In the genomic region with DNA sequence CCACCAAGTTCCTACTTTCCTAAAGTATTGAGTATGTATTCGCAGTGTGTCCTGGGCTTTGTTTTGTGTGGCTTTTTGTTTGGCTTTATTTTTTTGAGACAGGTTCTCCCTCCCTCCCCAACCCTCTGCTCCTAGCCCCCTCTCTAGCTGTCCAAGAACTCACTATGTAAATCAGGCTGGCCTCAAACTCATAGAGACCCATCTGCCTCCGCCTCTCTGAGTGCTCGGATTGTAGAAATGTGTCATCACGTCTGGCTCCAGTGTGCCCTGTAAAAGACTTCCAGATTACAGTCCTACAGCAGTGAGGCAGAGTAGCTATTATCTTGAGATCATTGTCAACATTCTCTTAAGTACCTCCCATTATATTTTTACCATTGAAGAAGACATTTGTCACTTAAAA, we compare ENCODE assay signal across 25 mouse cellular contexts. TPM values are rescaled to one million over a fixed set of nuclear protein-coding genes. Genes with fewer than 3 reads are reported as not detected.
DNase-seq lines count a peak whose midpoint lies in the region; ATAC-seq and TF ChIP-seq lines count a peak whose summit lies in the region.
"Had no signal": no experiment of that assay in that cellular context is flagged by ENCODE, and none has a peak within 500 bp of the region (broad histone marks: within the 10 kb centered on the region; RNA-seq: fewer than 3 reads in every experiment).

No protein-coding gene starts in this region.

- H3K9me3 ChIP-seq in forebrain, postnatal 0 days (ENCODE audit: low read length), result no peaks in the 10 kb centered on the region
- no peaks in the 10 kb centered on the region for H3K9me3 ChIP-seq in forebrain, embryonic 14.5 days (replicated peaks; ENCODE audit: control insufficient read depth, low read length)
- no peaks in the 10 kb centered on the region for H3K9me3 ChIP-seq in heart, embryonic 13.5 days
- H3K9me3 ChIP-seq: embryonic facial prominence, embryonic 13.5 days; embryonic facial prominence, embryonic 15.5 days; forebrain, embryonic 10.5 days; forebrain, embryonic 12.5 days had no signal

- no peaks in the 10 kb centered on the region for H3K4me1 ChIP-seq in forebrain, postnatal 0 days (ENCODE audit: insufficient read depth)
- peaks cover under 1% of the 10 kb centered on the region; the same call in 1 of the 2 replicates for H3K4me1 ChIP-seq in forebrain, embryonic 14.5 days (ENCODE audit: control insufficient read depth, insufficient read depth, low read length)
- peaks cover 37% of the 10 kb centered on the region for H3K4me1 ChIP-seq in heart, embryonic 13.5 days
- H3K4me1 ChIP-seq: embryonic facial prominence, embryonic 13.5 days; embryonic facial prominence, embryonic 15.5 days had no signal

- no peak overlapping the region for H3K4me2 ChIP-seq in forebrain, postnatal 0 days (ENCODE audit: low read depth)
- no peak overlapping the region for H3K4me2 ChIP-seq in forebrain, embryonic 14.5 days (ENCODE audit: low read length)
- no peak overlapping the region for H3K4me2 ChIP-seq in heart, embryonic 13.5 days
- H3K4me2 ChIP-seq: embryonic facial prominence, embryonic 13.5 days; embryonic facial prominence, embryonic 15.5 days; forebrain, embryonic 12.5 days had no signal

- no peak for DNase-seq in forebrain, postnatal 0 days
- no peak for DNase-seq in forebrain, embryonic 14.5 days (ENCODE audit: low spot score)
- DNase-seq in gastrocnemius, adult 2 months, result no peak
- DNase-seq in gastrocnemius, adult 8-10 months (ENCODE audit: low spot score in 2 of 2), result no peak
- DNase-seq in heart, adult 9 months (ENCODE audit: low spot score in 2 of 2), result no peak
- peak; percentile 7 for DNase-seq in brain, adult 2 months (ENCODE audit: low read depth, low spot score)
- DNase-seq in urinary bladder, postnatal 36 days (ENCODE audit: low spot score in 2 of 2), result no peak
- DNase-seq: adrenal gland, adult 8-10 months; adrenal gland, postnatal 14 days; adrenal gland, postnatal 36 days; cerebellum, adult 11 months; cerebellum, adult 18-20 months; cerebellum, adult 8-10 months; cerebellum, adult 9-11 months; cerebellum, postnatal 14 days; cerebellum, postnatal 36 days; embryo, embryonic 11 days had no signal

- no peak overlapping the region for H3K9ac ChIP-seq in forebrain, postnatal 0 days
- no peak overlapping the region for H3K9ac ChIP-seq in forebrain, embryonic 14.5 days (ENCODE audit: low read length)
- no peak overlapping the region for H3K9ac ChIP-seq in heart, embryonic 13.5 days
- H3K9ac ChIP-seq: embryonic facial prominence, embryonic 13.5 days; embryonic facial prominence, embryonic 15.5 days; forebrain, embryonic 12.5 days had no signal

- no peak overlapping the region for H3K27ac ChIP-seq in forebrain, postnatal 0 days (ENCODE audit: low read depth, low read length)
- H3K27ac ChIP-seq in forebrain, embryonic 14.5 days (ENCODE audit: low read depth, low read length), result no peak overlapping the region
- peak overlapping the region; percentile 99 for H3K27ac ChIP-seq in gastrocnemius, adult 2 months
- H3K27ac ChIP-seq in heart, embryonic 13.5 days (replicated peaks), result peak overlapping the region; percentile 42; the same call in 1 of the 2 replicates
- H3K27ac ChIP-seq: embryonic facial prominence, embryonic 13.5 days; embryonic facial prominence, embryonic 15.5 days; forebrain, embryonic 10.5 days; forebrain, embryonic 12.5 days had no signal

- no peak overlapping the region for H3K4me3 ChIP-seq in forebrain, postnatal 0 days (ENCODE audit: low read depth, low read length)
- H3K4me3 ChIP-seq in forebrain, embryonic 14.5 days (ENCODE audit: low read depth, low read length), result no peak overlapping the region
- peak overlapping the region; percentile 53 for H3K4me3 ChIP-seq in gastrocnemius, adult 2 months
- no peak overlapping the region for H3K4me3 ChIP-seq in heart, embryonic 13.5 days
- H3K4me3 ChIP-seq: embryonic facial prominence, embryonic 13.5 days; embryonic facial prominence, embryonic 15.5 days; erythroblast, embryonic 14.5 days; forebrain, embryonic 10.5 days; forebrain, embryonic 12.5 days had no signal

- peak; percentile 51; the same call in 1 of the 2 replicates for ATAC-seq in forebrain, postnatal 0 days
- no peak for ATAC-seq in forebrain, embryonic 14.5 days
- ATAC-seq in heart, embryonic 13.5 days (ENCODE audit: extremely low read depth, insufficient number of reproducible peaks, low FRiP score, low TSS enrichment), result no peak; the same call in 1 of the 2 replicates
- ATAC-seq: activated CD4-positive, CD25-positive, alpha-beta regulatory T cell, adult 4 months; Patski had no signal

- TF ChIP-seq CTCF in forebrain, postnatal 0 days (IDR thresholded peaks at IDR 0.05; ENCODE audit: low read depth), result no peak
- no peak for TF ChIP-seq CTCF in gastrocnemius, adult 2 months (IDR thresholded peaks at IDR 0.05)

- intact Hi-C loops in gastrocnemius, adult 2 months (cut with DNase I), result no loop called here

- H3K36me3 ChIP-seq in forebrain, postnatal 0 days (ENCODE audit: insufficient read depth), result peaks cover 4% of the 10 kb centered on the region; the same call in 1 of the 2 replicates
- H3K36me3 ChIP-seq in forebrain, embryonic 14.5 days (ENCODE audit: control insufficient read depth, insufficient read depth, low read length), result 0 out of 2 replicates have a peak, but pooled peaks cover 2% of the 10 kb centered on the region
- H3K36me3 ChIP-seq in heart, embryonic 13.5 days, result peaks cover 24% of the 10 kb centered on the region

- H3K27me3 ChIP-seq in forebrain, postnatal 0 days (ENCODE audit: insufficient read depth, low read length), result no peaks in the 10 kb centered on the region
- H3K27me3 ChIP-seq in forebrain, embryonic 14.5 days (replicated peaks; ENCODE audit: control insufficient read depth, insufficient read depth, low read length), result no peaks in the 10 kb centered on the region
- no peaks in the 10 kb centered on the region for H3K27me3 ChIP-seq in heart, embryonic 13.5 days (replicated peaks)
- H3K27me3 ChIP-seq: embryonic facial prominence, embryonic 13.5 days; embryonic facial prominence, embryonic 15.5 days; forebrain, embryonic 12.5 days; Patski had no signal

- WGBS in forebrain, postnatal 0 days, result 58% methylated on average over 4 of the region's 4 CpGs
- WGBS in forebrain, embryonic 14.5 days, result 88% methylated on average over 4 of the region's 4 CpGs
- WGBS in heart, embryonic 13.5 days, result 40% methylated on average over 4 of the region's 4 CpGs

RNA-seq across cellular contexts. Expression of a gene that starts 6.8 kb away (rescaled TPM):
- 20.4 and 22.0 TPM in 2 replicates for total RNA-seq in forebrain, postnatal 0 days (2014; rRNA removed)
- 5.9 and 9.8 TPM in 2 replicates for polyA plus RNA-seq in forebrain, postnatal 0 days (2015; fragmentation: Nextera tagmentation; extraction: Ambion mirVana)
- 16.4 and 20.2 TPM in 2 replicates for polyA plus RNA-seq in forebrain, embryonic 14.5 days (2014; fragmentation: Nextera tagmentation; extraction: Ambion mirVana)
- 10 to 100 TPM; 88.5 to 89.4 TPM for total RNA-seq in gastrocnemius, adult 2 months (2021)
- 10 to 100 TPM; 67.8 to 85.4 (median 73.2) TPM for total RNA-seq in gastrocnemius, adult 8-10 months (2022)
- polyA plus RNA-seq in heart, embryonic 13.5 days (2015; fragmentation: Nextera tagmentation; extraction: Ambion mirVana), result 17.1 and 20.1 TPM in 2 replicates

Comparison
In these comparisons a context has a peak if more than half of its experiments do, and no peak if none do; other contexts are left out.
1. H3K27ac ChIP-seq: peak in gastrocnemius, adult 2 months (single experiment) and heart, embryonic 13.5 days (single experiment); none in forebrain, postnatal 0 days (single experiment) and forebrain, embryonic 14.5 days (single experiment).